Mouse (Mus musculus) urinary bladder, adult 18-20 months (tissue): Measurements from ENCODE around the gene Zswim1.

Experiments used
- DNase-seq, 2 experiments: peaks; one replicate each; pipeline ENCODE4 v3.0.0; 2022; ENCODE audit warnings: low spot score in 2 of 2, mixed read lengths in 2 of 2

The Zswim1 gene

DNA sequence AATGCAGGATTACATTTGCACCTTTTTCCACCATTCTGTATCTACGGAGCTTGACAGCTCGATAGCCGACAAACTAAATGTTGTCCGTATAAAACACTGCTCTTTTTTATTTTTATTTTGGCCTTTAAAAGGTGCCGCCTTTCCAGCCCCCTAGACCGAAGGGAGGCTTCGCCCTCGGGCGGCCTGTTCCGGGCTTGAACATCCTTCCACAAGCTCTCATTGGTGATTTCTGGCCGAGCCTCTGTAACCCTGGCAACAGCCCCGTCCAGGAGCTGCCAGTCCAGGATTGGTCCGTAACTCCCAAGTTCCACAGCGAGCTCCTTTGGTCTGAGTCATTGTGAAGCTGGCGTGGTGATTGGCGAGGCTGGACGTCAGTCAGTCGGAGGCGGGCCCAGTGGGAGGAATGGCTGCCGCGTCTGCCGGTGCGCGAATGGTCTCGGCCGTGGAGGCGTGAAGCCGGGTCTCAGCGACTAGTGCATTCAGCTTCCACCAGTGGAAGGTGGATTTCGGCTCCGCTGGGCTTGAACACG lies at the start of gene Zswim1:
Gene Zswim1, plus strand, starts transcription at position 51 of the 530 bp plus-strand sequence.
- DNase-seq: peak; percentile 99 to 100

GRCm38 (mm10) chr2:164773229-164773988 lies 49.1 kb upstream of the Zswim1 start:
- DNase-seq: no peak

GRCm38 (mm10) chr2:164773989-164774364 lies 48.5 kb upstream of the Zswim1 start:
- DNase-seq: no peak

DNA sequence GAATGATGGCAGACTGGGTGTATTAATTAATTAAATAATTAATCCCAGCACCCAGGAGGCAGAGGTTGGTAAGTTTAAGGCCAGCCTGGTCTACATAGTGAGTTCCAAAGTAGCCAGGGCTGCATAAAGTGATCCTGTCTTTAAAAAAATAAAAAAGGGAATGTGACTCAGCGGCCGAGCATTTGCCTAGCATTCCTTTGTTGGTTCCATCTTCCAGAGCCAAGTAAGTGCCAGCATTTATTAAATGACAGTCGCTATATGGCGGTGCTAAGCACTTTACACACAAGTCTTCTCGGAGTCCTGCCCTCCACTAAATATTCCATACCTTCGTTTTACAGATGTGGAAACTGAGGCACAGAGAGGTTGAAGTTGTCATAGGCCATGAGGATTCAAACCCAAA lies 46.4 kb upstream of the Zswim1 start:
- no peak for DNase-seq

DNA sequence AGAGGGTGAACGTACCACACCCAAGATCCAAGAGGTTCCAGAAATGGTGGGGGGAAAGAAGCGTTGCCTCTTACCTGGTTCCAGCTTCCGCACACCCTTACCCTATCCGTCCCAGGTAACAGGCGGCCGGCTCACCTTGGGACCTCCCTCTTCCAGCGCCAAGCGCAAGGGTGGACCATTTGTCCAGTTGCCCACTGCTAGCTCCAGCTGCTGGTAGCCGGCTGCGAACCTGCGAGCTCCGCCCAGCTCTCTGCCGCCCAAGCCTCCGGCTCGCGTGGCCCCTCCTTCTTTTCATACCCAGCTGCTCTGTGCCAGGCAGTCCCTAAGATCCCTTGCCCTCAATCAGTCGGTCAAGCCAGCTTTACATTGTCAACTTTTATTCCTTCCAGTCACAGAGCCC lies 45.7 kb upstream of the Zswim1 start:
- DNase-seq: no peak

- no peak for DNase-seq
These were observed 45.1 kb upstream of the Zswim1 start for GRCm38 (mm10) chr2:164777246-164778014.

DNA sequence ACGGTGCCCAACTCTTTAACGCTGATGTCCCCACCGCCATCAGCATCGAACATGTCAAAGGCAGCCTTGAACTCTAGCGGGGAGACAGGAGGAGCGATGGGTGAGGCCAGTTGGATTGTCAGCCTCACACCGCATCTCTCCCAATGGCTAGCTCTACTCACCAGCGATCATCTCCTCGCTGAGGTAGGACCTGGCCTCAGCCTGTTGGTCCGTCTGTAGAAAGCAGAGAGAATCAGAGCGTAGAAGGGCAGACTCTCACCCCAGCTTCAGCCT lies 44.5 kb upstream of the Zswim1 start:
- DNase-seq: no peak

DNA sequence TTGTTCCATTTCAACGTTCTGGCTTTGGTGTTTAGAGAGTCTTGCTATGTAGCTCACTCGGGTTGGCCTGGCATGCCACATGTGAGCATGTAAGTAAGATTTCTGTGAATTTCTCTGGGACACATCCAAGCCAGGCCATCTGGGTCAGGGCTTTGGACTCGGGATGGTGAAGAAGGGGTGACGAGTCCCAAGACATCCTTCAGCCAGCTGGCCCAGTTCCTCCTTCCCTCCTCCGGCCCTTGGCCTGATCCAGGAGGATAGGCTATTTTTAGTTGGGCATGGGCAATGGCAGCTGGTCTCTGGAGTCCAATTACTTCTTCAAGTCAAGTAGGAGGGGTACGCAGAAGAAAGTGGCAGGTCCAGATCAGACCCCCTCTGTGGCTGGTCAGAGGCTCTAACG lies 43.7 kb upstream of the Zswim1 start:
- no peak for DNase-seq

GRCm38 (mm10) chr2:164779481-164780086 lies 42.9 kb upstream of the Zswim1 start, which contains the start of gene Tnnc2:
Gene Tnnc2 (minus strand): TSS chr2:164779967.
- no peak for DNase-seq

DNA sequence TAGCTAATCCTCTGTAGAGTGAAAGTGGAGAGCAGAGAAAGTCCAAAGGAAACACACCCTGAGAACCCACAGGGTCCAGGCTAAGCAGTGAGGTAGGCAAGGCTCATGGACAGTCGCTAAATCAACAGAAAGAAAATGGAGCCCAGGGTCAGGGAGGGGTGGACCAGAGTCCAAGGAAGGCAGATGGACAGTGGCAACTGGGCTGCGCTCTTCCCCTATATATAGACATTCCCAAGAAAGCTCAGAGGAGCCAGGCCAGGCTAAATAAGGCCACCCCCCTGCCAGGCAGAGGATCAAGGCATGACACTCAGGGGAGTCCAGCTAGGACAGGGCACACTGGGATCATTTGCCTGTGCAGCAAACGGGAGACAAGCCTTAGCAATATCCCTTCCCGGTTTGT lies 40.6 kb upstream of the Zswim1 start:
- DNase-seq: no peak

DNA sequence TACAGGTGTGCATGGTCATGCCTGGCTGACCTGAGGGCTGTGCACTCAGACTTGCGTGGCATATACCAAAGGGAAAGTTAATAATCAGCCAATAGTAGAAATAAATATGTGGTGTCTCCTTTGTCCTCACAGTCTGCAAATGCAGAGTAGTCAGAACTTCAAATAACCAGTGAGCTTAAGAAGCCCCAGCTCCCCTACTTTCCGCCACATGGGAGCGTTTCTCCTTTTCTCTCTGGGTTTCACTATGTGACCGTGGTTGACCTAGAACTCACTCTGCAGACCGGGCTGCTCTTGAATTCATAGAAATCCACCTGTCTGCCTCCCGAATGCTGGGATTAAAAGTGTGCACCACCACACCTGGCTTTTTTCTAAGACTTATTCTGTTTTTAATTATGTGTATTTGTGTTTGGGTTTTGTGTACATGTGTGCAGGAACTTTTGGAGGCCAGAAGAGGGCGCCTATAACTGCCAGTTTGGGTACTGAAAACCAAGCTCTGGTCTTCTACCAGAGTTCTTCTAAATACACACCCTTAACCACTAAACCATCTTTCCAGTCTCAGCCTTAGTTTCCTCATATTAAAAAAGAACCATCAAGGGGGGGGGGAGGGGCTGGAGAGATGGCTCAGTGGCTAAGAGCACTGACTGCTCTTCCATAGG lies 38.4 kb upstream of the Zswim1 start:
- no peak for DNase-seq

DNA sequence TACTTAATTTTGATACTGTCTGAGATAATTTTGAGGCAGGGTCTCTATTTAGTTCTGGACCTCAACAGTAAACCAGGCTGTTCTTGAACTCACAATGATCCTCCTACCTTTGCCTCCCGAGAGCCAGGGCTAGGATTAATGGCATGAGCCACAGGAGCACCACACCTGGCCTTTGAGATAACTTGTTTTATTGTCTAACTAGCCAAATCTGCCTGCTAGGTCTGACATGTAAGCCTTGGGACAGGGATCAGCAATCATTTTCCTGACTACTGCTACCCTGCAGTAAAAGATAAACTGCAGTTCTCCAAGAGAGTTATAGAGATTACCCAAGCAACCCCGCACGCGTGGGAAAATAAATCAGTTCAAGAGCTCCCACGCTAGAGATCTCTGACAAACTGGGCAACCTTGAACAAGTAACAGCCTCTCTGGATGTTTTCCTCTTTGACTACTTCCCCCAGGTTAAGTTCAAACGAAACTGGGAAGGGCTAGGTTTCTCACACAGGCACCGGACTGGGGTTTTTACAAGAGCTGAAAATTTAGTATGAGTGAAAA lies 37.5 kb upstream of the Zswim1 start:
- DNase-seq: no peak

DNA sequence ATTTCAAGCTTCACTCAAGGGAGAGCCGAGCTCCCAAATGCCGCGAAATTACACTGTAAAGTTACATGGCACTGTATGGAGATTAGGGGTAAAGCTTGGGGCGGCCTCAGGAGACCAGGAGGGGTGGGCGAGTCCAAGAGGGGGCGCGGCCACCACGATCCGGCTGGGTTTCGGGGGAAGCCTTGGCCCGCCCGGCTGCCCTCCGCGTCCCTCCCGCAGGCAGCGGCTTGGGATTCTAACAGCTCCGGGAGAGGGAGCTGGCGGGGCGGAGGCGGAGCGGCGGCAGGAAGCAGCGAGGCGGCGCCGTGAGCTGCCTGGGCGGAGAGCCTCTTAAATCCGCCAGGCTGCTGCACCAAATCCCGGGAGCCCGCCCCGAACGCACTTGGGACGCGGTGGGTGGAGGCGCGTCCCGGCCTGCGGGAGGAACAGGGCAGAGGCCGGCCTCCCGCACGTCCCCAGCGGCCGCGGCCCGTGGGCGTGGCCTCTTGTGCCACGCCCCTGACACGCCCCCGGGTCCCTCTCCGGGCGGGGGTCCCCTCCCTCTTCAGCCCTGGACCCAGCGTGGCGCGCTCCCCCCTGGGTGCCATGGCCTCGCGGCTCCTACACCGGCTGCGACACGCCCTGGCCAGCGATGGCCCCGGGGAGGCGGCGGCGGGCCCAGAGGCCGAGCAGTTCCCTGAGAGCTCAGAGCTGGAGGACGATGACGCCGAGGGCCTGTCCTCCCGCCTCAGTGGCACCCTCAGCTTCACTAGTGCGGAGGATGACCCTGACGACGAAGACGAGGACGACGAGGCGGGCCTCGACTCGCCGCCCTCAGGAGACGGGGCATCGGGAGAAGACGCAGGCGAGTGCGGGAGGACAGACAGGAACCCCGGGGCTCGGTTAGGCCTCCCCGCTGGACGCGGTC lies 36.8 kb upstream of the Zswim1 start, which contains the start of gene Snx21:
Gene Snx21, plus strand, starts transcription at position 343 of the 907 bp plus-strand sequence.
- peak; percentile 83 to 92 for DNase-seq

- DNase-seq: no peak
These were observed 36.0 kb upstream of the Zswim1 start for GRCm38 (mm10) chr2:164786388-164786885.

DNA sequence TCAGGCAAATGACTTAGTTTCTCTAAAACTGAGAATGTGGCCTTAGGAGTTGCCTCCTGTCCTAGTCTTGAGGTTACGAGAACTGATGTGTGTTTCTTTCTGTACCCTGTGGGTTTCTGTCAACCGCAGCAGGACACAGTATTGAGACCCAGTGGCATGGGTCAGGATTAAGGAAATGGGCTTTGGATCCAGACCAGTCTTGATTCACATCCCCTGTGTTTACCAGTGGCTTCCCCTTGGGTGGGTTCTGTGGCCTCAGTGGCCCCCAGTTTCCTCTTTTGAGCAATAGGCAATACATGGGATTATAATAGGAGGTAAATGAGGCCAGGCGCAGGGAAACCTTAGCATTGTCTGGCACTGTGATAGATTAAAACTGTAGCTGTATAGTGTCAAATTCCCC lies 35.5 kb upstream of the Zswim1 start:
- no peak for DNase-seq

DNA sequence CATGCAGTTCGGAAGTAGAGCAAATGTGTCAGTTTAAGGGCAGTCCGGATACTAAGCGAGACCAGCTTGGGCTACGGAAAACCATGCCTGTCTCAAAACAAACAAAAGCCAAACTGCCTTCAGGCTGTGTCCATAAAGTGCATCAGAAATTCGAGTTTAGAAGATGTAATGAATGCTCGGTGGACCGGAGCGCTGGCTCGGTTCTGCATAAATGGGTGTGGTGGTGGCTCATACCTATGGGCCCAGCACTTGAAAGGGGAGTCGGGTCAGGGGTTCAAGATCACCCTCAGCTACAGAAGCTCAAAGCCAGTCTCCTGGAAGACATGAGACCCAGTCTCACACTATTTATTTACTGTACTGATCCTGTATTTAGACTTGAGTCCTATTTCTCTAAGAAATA lies 34.7 kb upstream of the Zswim1 start:
- DNase-seq: no peak

GRCm38 (mm10) chr2:164788411-164788810 lies 34.1 kb upstream of the Zswim1 start:
- no peak for DNase-seq

- DNase-seq: no peak
These were observed 32.0 kb upstream of the Zswim1 start for GRCm38 (mm10) chr2:164790451-164790850.

- DNase-seq: no peak
These were observed 30.6 kb upstream of the Zswim1 start for GRCm38 (mm10) chr2:164791841-164792261.

GRCm38 (mm10) chr2:164792400-164793190 lies 29.9 kb upstream of the Zswim1 start:
- no peak for DNase-seq
